Mouse (Mus musculus) megakaryocyte, embryonic 14.5 days (primary cell): ENCODE measurements at regions not wholly inside any gene's neighbourhood (a gene's known extent, or its start where the extent isn't known, plus 50 kb on each side); places are given as distances from the start of the nearest gene placed in this dataset.

Source experiments
- H3K27me3 ChIP-seq: replicated peaks from 2 replicates; pipeline ENCODE3; 2012; ENCODE audit warnings: inconsistent platforms
- H3K36me3 ChIP-seq: replicated peaks from 2 replicates; pipeline ENCODE3; 2012; ENCODE audit warnings: low read length, inconsistent platforms, mixed read lengths
- H3K4me1 ChIP-seq: 2 replicates; pipeline ENCODE4 v1.6.1; 2012; ENCODE audit warnings: inconsistent platforms
- H3K4me3 ChIP-seq: replicated peaks from 2 replicates; pipeline ENCODE3; 2012; ENCODE audit warnings: moderate library complexity, mild to moderate bottlenecking, inconsistent platforms
- H3K9me3 ChIP-seq: 2 replicates; pipeline ENCODE4 v1.6.1; 2012; ENCODE audit warnings: inconsistent platforms
- FLI1 ChIP-seq: IDR thresholded peaks from 2 replicates; pipeline ENCODE4 v1.6.1; 2012; ENCODE audit warnings: low read length, inconsistent platforms, mixed read lengths
- GATA1 ChIP-seq: IDR thresholded peaks from 3 replicates; pipeline ENCODE4 v1.6.1; 2012; ENCODE audit warnings: mixed read lengths, low read length, inconsistent platforms, borderline replicate concordance

DNA sequence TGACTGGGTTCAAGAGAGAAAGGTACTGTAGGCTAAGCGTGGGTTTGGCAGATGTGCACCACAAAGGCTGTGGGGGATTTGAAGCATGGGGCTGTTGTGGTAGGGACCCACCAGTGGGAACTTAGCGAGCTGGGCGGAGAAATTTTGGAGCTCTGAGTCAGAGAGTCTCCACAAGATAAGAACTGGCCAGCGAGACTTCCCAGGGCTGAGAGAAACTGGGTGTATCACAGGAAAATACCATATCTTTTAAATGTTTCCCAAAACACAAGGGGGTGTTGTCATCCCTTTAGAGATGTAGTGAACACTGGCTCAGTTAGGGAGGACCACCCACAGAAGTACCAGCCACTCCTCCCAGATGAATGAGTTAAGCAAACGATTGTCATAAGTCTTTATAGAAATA lies 107.3 kb upstream of the Arid2 start:
- Histone ChIP-seq H3K27me3 (peaks cover 2% of the 10 kb centered on the region), H3K4me3 (no peak overlapping the region), H3K9me3 (peaks cover 11% of the 10 kb centered on the region), H3K4me1 (peaks cover 3% of the 10 kb centered on the region; the same call in 1 of the 2 replicates), H3K36me3 (no peaks in the 10 kb centered on the region)
- TF ChIP-seq FLI1: no peak
- TF ChIP-seq GATA1: no peak

DNA sequence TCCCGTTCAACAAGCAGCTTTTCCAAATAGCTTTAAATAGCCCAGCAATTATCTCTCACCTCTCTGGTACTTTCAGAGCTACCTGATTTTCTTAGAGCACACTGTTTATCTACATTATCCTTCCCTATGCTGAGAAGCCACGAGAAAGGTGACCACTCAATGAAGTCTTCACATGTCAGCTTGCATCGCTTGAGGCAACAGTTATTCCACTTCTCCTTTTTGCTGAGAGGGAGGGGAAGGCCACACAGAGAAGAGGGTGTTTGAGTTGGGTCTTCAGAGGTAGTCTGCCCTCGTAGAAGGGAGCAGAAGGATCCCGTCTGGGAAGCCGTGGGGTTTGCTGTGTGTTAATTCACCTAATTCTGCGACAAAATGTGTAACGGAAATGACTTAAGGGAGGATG lies 106.3 kb upstream of the Arid2 start:
- no peak for TF ChIP-seq FLI1
- no peak for TF ChIP-seq GATA1
- no peak overlapping the region for H3K4me3 ChIP-seq
- H3K9me3 ChIP-seq: peaks cover 11% of the 10 kb centered on the region
- peaks cover 2% of the 10 kb centered on the region for H3K27me3 ChIP-seq
- H3K36me3 ChIP-seq: no peaks in the 10 kb centered on the region
- peaks cover 8% of the 10 kb centered on the region; the same call in 1 of the 2 replicates for H3K4me1 ChIP-seq

DNA sequence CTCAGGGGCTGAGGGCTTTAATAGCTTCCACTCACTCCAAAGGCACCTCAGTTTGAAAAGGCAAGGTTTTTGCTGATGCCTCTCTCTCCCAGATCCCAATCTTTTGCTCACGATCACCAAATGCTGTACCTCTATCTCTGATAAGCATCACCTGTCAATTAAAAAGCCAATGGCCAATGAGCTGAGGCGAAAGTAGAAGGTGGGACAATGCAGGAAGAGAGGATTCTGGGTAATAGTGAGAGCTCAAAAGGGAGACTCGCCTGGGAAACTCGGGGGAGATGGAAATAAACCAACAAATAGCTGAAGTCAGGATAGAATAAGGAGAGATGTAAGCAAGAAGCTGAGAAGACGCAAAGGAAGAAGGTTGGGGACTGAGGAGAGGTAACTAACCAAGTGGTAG lies 105.0 kb upstream of the Arid2 start:
- no peaks in the 10 kb centered on the region for H3K36me3 ChIP-seq
- H3K9me3 ChIP-seq: peaks cover 11% of the 10 kb centered on the region
- H3K4me1 ChIP-seq: peaks cover 8% of the 10 kb centered on the region; the same call in 1 of the 2 replicates
- no peaks in the 10 kb centered on the region for H3K27me3 ChIP-seq
- TF ChIP-seq GATA1 (no peak), FLI1 (no peak)
- no peak overlapping the region for H3K4me3 ChIP-seq

DNA sequence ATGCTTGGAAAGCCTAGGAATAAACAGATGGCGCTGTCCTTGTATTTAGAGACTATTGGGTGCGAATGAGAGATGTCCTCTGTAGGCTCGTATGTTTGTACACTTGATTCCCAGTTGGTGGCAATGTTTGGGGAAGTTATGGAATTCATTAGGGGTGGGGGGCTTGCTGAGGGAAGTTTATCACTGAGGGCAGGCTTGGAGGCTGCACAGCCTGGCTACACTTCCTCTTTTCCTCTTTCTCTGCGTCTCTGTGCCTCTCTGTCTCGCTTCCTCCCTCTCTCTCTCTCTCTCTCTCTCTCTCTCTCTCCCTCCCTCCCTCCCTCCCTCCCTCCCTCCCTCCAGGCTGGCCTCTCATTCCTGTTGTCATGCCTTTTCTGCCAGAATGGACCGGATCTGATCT lies 104.2 kb upstream of the Arid2 start:
- no peaks in the 10 kb centered on the region for H3K36me3 ChIP-seq
- peaks cover 8% of the 10 kb centered on the region; the same call in 1 of the 2 replicates for H3K4me1 ChIP-seq
- H3K27me3 ChIP-seq: no peaks in the 10 kb centered on the region
- H3K9me3 ChIP-seq: peaks cover 11% of the 10 kb centered on the region
- TF ChIP-seq GATA1: no peak
- TF ChIP-seq FLI1: no peak
- no peak overlapping the region for H3K4me3 ChIP-seq

DNA sequence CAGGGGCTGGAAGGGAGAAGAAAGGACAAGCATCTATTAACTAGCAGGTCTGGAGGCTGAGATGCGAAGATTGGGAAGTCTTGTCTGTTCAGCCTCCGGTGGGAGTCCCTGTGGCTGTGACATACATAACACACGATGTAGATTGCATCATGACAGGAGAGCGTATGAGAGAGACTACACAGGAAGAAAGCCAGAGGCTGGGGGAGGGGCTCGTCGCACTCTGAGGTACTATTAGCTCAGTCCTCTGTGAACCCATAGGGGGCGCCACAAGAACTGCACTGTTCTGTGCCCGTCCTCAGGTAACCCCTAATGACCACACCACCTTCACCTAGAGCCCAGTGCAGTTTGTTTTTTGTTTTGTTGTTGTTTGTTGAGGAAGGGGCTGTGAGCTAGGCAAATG lies 102.7 kb upstream of the Arid2 start:
- Histone ChIP-seq H3K4me3 (no peak overlapping the region), H3K9me3 (peaks cover 11% of the 10 kb centered on the region), H3K27me3 (no peaks in the 10 kb centered on the region), H3K4me1 (peaks cover 8% of the 10 kb centered on the region; the same call in 1 of the 2 replicates), H3K36me3 (no peaks in the 10 kb centered on the region)
- TF ChIP-seq FLI1 (no peak), GATA1 (no peak)

DNA sequence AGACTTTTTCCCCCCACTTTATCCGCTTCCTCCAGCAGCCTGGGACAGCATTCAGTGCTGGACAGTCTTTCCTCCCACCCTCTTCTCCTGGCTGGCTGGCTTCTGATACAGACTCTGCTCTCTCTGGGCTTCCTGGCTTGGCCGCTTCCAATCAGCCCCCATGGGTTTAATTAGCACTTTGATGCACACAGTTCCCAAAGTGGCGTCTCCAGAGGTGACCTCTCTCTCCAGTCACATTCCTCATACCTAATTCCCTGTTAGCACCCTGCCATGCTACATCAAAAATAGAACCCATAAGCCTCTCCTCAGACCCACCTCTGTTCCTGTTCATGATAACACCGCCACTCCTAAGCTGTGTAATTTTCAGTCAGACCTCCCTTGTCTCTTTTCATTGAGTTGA lies 101.9 kb upstream of the Arid2 start:
- TF ChIP-seq GATA1 (no peak), FLI1 (no peak)
- Histone ChIP-seq H3K27me3 (no peaks in the 10 kb centered on the region), H3K4me1 (peaks cover 8% of the 10 kb centered on the region; the same call in 1 of the 2 replicates), H3K36me3 (no peaks in the 10 kb centered on the region), H3K4me3 (no peak overlapping the region), H3K9me3 (peaks cover 11% of the 10 kb centered on the region)

DNA sequence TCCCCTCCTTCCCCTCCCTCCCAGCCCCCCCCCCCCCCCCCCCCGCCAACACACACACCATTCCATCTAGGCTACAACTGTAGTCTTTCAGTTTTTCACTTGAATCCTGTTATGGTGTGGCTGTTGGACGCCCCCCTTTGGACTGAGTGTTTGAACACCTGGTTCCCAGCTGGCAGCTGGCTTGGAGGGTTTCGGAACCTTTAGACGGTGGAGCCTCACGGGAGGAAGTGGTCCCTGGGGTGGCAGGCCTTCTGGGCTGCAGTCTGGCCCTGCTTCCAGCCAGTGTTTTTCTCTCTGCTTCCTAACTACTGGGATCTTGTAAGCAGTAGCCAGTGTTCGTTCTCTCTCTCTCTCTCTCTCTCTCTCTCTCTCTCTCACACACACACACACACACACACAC lies 101.4 kb upstream of the Arid2 start:
- Histone ChIP-seq H3K4me1 (peaks cover 8% of the 10 kb centered on the region; the same call in 1 of the 2 replicates), H3K4me3 (no peak overlapping the region), H3K27me3 (no peaks in the 10 kb centered on the region), H3K9me3 (peaks cover 11% of the 10 kb centered on the region), H3K36me3 (no peaks in the 10 kb centered on the region)
- TF ChIP-seq FLI1 (no peak), GATA1 (no peak)

DNA sequence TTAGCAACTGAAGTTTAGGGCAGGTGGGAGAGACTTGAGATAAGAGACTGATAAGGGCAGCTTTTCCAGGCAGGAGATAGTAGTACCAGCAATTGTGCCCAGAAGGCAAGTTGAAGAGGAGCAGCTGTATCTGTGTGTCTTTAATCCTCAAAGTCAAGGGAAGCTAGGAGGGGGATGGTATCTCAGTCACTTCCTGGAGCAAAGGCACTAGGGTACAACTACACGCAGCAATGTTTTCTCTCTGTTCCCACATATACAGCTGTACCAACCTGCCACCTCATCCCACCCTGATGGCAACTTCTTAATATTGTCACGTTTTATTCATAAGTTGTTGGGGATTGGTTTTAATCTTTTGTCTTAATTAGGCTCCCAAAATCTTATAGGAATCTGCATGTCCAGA lies 97.8 kb upstream of the Arid2 start:
- H3K4me1 ChIP-seq: peaks cover 8% of the 10 kb centered on the region; the same call in 1 of the 2 replicates
- H3K27me3 ChIP-seq: no peaks in the 10 kb centered on the region
- H3K9me3 ChIP-seq: peaks cover 20% of the 10 kb centered on the region
- H3K36me3 ChIP-seq: no peaks in the 10 kb centered on the region
- TF ChIP-seq GATA1: no peak
- H3K4me3 ChIP-seq: no peak overlapping the region

DNA sequence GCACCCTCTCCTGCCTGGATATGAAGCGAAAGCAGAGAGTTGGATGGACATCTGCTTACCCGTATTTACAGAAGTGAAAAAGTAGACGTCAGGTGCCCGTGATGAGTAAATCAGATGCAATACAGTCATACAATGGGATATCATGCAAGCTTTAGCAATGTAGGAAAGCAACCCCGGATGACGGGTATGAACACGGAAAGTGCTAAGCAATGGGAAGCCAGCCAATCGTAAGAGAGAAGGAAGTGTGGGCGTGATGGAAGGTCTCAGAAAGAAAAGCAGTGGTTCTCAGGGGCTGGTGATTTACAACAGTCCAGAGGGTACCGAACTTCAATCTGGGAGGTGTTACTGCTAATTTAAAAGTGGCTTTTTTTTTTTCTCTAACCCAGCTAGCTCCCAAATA lies 89.9 kb upstream of the Arid2 start:
- no peak for TF ChIP-seq GATA1
- no peak for TF ChIP-seq FLI1
- Histone ChIP-seq H3K4me3 (no peak overlapping the region), H3K27me3 (no peaks in the 10 kb centered on the region), H3K9me3 (peaks cover 18% of the 10 kb centered on the region), H3K36me3 (no peaks in the 10 kb centered on the region), H3K4me1 (no peaks in the 10 kb centered on the region)

DNA sequence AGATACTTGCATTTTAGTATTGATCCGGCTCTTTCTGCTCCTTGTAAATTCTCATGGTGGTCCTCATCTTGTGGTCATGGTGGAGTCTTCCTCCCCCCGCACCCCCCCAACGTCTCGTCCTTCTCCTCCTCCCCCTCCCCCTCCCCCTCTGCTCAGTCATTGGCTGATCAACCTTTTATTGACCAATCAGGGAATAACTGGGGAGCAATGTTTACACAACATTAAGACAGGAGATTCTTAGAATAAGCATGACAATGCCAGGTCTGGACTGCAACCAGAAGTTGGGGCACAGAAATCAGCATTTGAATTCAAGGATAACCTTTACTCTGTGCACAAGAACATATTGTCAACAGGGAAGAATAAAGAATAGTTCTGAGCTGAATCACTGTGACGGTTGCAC lies 89.4 kb upstream of the Arid2 start:
- Histone ChIP-seq H3K36me3 (no peaks in the 10 kb centered on the region), H3K4me3 (no peak overlapping the region), H3K4me1 (no peaks in the 10 kb centered on the region), H3K9me3 (peaks cover 13% of the 10 kb centered on the region), H3K27me3 (no peaks in the 10 kb centered on the region)
- TF ChIP-seq GATA1 (no peak), FLI1 (no peak)

DNA sequence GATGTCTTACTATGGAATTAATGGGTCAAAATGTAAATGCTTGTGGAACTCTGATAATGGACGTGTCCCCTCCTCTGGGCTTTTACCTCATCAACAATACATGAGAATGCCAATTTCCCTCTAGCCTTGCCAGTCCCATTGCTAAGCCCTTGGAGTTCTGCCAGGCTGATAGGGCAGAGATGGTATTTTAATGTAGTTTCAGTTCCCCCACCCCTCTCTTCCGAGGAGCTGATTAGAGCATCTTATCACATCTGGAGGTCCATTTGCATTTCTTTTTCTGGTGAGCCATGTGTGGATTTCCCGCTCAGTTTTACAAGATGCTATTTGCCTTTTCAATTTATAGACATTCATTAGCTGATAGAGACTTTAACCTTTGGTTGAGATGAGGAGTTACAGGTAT lies 86.0 kb upstream of the Arid2 start:
- no peaks in the 10 kb centered on the region for H3K4me1 ChIP-seq
- H3K36me3 ChIP-seq: no peaks in the 10 kb centered on the region
- H3K27me3 ChIP-seq: no peaks in the 10 kb centered on the region
- TF ChIP-seq FLI1: no peak
- TF ChIP-seq GATA1: no peak
- no peaks in the 10 kb centered on the region for H3K9me3 ChIP-seq
- H3K4me3 ChIP-seq: no peak overlapping the region
